Mouse (Mus musculus) kidney, adult 2 months (tissue): ENCODE measurements around the gene 9130230L23Rik.

Source experiments
- CTCF ChIP-seq: fragments of 200-500 bp; conservative IDR thresholded peaks from 2 replicates; pipeline ENCODE4 v1.5.1; 2011; ENCODE audit warnings: low read depth, mild to moderate bottlenecking, control low read depth, low read length, moderate library complexity, mixed read lengths; ENCODE audit not compliant: insufficient read depth, insufficient read length
- POLR2A ChIP-seq: fragments of 200-500 bp; IDR thresholded peaks from one replicate; pipeline ENCODE4 v1.6.1; 2011; ENCODE audit warnings: low read depth, low read length, control low read depth

DNA sequence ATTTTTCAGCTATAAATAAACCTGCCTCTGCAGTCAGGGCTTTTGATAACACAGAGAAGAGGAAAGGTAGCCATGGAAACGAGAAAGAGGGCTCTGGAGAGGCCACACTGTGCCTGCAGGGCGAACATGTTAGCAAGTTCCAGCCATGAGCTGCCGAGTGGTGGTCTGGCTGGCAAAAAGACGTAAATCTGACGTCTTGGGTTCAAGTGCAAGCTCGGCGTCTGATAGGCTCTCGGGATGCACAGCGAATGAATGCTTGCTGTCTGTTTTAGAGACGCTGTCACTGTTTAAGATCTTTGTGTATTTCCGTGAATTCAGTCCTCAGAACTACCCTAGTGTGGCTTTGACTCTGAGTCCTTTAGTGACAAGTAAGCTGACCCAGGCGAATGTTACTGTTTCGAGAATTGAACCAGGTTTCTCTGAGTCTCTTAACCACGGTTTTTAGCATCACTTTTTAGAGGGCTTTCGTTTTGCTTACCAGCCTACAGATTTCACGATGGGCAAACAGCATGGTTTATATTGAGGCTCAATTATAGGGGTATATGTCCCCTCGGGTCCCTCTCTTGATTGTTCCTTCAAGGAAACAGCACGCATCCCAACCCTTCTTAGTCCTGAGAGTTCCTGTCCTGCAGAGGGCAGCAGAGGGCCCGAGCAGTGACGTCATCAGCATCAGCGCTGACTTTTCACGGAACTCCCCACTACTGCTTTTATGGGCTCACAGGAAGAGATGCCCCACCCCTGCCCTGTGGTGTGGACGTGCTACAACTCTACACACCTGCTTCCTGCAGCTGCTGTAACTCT lies 48.5 kb downstream of the 9130230L23Rik start:
- TF ChIP-seq CTCF (peak; percentile 92), POLR2A (no peak)
